Comparison of ENCODE assay signal across 8 mouse cellular contexts in the genomic region with DNA sequence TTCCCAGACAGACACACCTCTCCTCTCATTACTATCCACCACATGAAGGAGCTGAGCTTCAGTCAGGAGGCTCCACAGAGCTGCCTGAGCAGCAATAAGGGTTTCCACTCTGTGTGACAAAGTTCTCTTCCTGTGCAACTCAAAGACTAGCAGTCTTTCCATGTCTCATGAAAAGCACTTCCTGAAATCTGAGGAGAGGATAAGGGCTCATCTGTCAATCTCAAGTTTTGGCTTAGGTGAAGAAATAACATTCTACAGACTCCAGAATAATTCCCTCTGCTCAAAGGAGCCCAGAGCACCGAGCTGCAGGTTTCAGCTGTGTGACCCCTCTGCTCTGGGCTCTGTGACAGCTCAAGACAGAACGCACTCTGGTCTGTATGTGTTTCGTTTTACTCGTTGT. TPM values are rescaled to one million over a fixed set of nuclear protein-coding genes. Genes with fewer than 3 reads are reported as not detected.
DNase-seq lines count a peak whose midpoint lies in the region; ATAC-seq and TF ChIP-seq lines count a peak whose summit lies in the region.

No protein-coding gene starts in this region.

- DNase-seq in kidney, adult 11 months: no peak
- no peak for DNase-seq in intestine, embryonic 14.5 days (ENCODE audit: low spot score)
- DNase-seq in gastrocnemius, adult 8-10 months (ENCODE audit: low spot score in 2 of 2): no peak
- no peak for DNase-seq in cerebellum, adult 9-11 months
- DNase-seq in frontal cortex, postnatal 25 days (ENCODE audit: low spot score in 2 of 2): no peak

- no peak for TF ChIP-seq POLR2A in cortical plate, adult 2 months (IDR thresholded peaks at IDR 0.05; ENCODE audit: extremely low read depth, insufficient read depth, low read length)
- TF ChIP-seq POLR2A in myocyte (IDR thresholded peaks at IDR 0.05; ENCODE audit: insufficient read length, low read depth): no peak

- peak overlapping the region; percentile 97 for H3K4me3 ChIP-seq in kidney, embryonic 16.5 days (ENCODE audit: low read length)
- peak overlapping the region; percentile 87; the same call in 1 of the 2 replicates for H3K4me3 ChIP-seq in cortical plate, adult 2 months (ENCODE audit: insufficient read depth, low read length)
- peak overlapping the region; percentile 98 for H3K4me3 ChIP-seq in intestine, embryonic 14.5 days (ENCODE audit: low read depth, low read length)
- peak overlapping the region; percentile 58 for H3K4me3 ChIP-seq in myocyte

- peaks cover 32% of the 10 kb centered on the region for H3K36me3 ChIP-seq in kidney, embryonic 16.5 days (ENCODE audit: insufficient read depth, low read length)
- peaks cover 56% of the 10 kb centered on the region for H3K36me3 ChIP-seq in intestine, embryonic 14.5 days (ENCODE audit: control insufficient read depth, insufficient read depth, low read length)
- H3K36me3 ChIP-seq in myocyte (ENCODE audit: control insufficient read depth, insufficient read depth): no peaks in the 10 kb centered on the region

- H3K27ac ChIP-seq in kidney, embryonic 16.5 days (ENCODE audit: low read length): no peak overlapping the region
- no peak overlapping the region for H3K27ac ChIP-seq in cortical plate, adult 2 months (ENCODE audit: insufficient read depth, low read length)
- no peak overlapping the region for H3K27ac ChIP-seq in intestine, embryonic 14.5 days (ENCODE audit: low read depth)

- no peaks in the 10 kb centered on the region for H3K27me3 ChIP-seq in kidney, embryonic 16.5 days (ENCODE audit: insufficient read depth, low read length)
- no peaks in the 10 kb centered on the region for H3K27me3 ChIP-seq in intestine, embryonic 14.5 days (replicated peaks; ENCODE audit: control insufficient read depth, insufficient read depth, low read length)
- H3K27me3 ChIP-seq in myocyte (ENCODE audit: control insufficient read depth, insufficient read depth, insufficient read length): no peaks in the 10 kb centered on the region

- H3ac ChIP-seq in myocyte (ENCODE audit: control insufficient read depth, insufficient read length): no peak overlapping the region

- TF ChIP-seq CTCF in cortical plate, adult 2 months (IDR thresholded peaks at IDR 0.05; ENCODE audit: extremely low read depth, insufficient read depth, low read length): no peak

- 43% methylated on average over 4 of the region's 4 CpGs for WGBS in kidney, embryonic 16.5 days
- 53% methylated on average over 4 of the region's 4 CpGs for WGBS in intestine, embryonic 14.5 days

- H3K4me2 ChIP-seq in kidney, embryonic 16.5 days (replicated peaks; ENCODE audit: low read depth, low read length): peak overlapping the region; percentile 86
- H3K4me2 ChIP-seq in intestine, embryonic 14.5 days (ENCODE audit: low read length): peak overlapping the region; percentile 57
- peak overlapping the region; percentile 76 for H3K4me2 ChIP-seq in myocyte (ENCODE audit: low read depth)

- H3K79me2 ChIP-seq in myocyte (ENCODE audit: control insufficient read depth, insufficient read depth): peaks cover 23% of the 10 kb centered on the region

- ATAC-seq in kidney, embryonic 16.5 days (ENCODE audit: low FRiP score, low TSS enrichment): no peak
- ATAC-seq in intestine, embryonic 14.5 days (replicated peaks; ENCODE audit: low FRiP score, low TSS enrichment, low read depth): no peak

- H3K9ac ChIP-seq in kidney, embryonic 16.5 days (replicated peaks; ENCODE audit: low read length): peak overlapping the region; percentile 97
- H3K9ac ChIP-seq in intestine, embryonic 14.5 days (ENCODE audit: low read length): peak overlapping the region; percentile 82; the same call in 1 of the 2 replicates

- H3K4me1 ChIP-seq in kidney, embryonic 16.5 days (ENCODE audit: insufficient read depth, low read length): peaks cover 22% of the 10 kb centered on the region
- H3K4me1 ChIP-seq in cortical plate, adult 2 months (ENCODE audit: control insufficient read depth, insufficient read depth, low read length): peaks cover 10% of the 10 kb centered on the region
- peaks cover 21% of the 10 kb centered on the region for H3K4me1 ChIP-seq in intestine, embryonic 14.5 days (replicated peaks; ENCODE audit: control insufficient read depth, insufficient read depth, low read length)

- no peaks in the 10 kb centered on the region for H3K9me3 ChIP-seq in kidney, embryonic 16.5 days (ENCODE audit: low read length)
- no peaks in the 10 kb centered on the region for H3K9me3 ChIP-seq in intestine, embryonic 14.5 days (ENCODE audit: control insufficient read depth, low read length)

TF ChIP-seq in myocyte, 11 proteins besides CTCF, POLR2A, EP300 and RAD21:
- TF ChIP-seq MAX (IDR thresholded peaks at IDR 0.05; ENCODE audit: low read depth): no peak
- no peak for TF ChIP-seq E2F4 (IDR thresholded peaks at IDR 0.05; ENCODE audit: insufficient read depth)
- TF ChIP-seq TCF12 (IDR thresholded peaks at IDR 0.05; ENCODE audit: insufficient read depth, poor library complexity, severe bottlenecking): no peak
- no peak for TF ChIP-seq REST (IDR thresholded peaks at IDR 0.05; ENCODE audit: insufficient read depth, insufficient read length)
- TF ChIP-seq POLR2AphosphoS2 (IDR thresholded peaks at IDR 0.05; ENCODE audit: insufficient read length, low read depth): no peak
- no peak for TF ChIP-seq SRF (IDR thresholded peaks at IDR 0.05; ENCODE audit: control insufficient read depth, insufficient read length, low read depth)
- TF ChIP-seq TCF3 (IDR thresholded peaks at IDR 0.05; ENCODE audit: insufficient read length, low read depth): no peak
- TF ChIP-seq CEBPB (IDR thresholded peaks at IDR 0.05; ENCODE audit: insufficient read depth, poor library complexity, severe bottlenecking): no peak
- no peak for TF ChIP-seq MYOG (IDR thresholded peaks at IDR 0.05; ENCODE audit: control insufficient read depth in 1 of 3, insufficient read depth in 1 of 3, insufficient read length in 2 of 3, low read depth in 2 of 3)
- no peak for TF ChIP-seq USF1 (IDR thresholded peaks at IDR 0.05; ENCODE audit: low read depth)
- no peak for TF ChIP-seq MYOD1 (IDR thresholded peaks at IDR 0.05; ENCODE audit: control insufficient read depth in 1 of 3, insufficient read length in 2 of 3, low read depth in 2 of 3)
TF ChIP-seq in myocyte: peak in this region for 0.

RNA-seq across cellular contexts. Expression of a gene that starts 1.1 kb away (rescaled TPM):
- 26.7 and 28.5 TPM in 2 replicates for polyA plus RNA-seq in kidney, embryonic 16.5 days (2015; fragmentation: Nextera tagmentation; extraction: Ambion mirVana)
- 28.4 and 30.9 TPM in 2 replicates for polyA plus RNA-seq in cortical plate, adult 2 months (2012; rRNA removed)
- 20.5 and 25.5 TPM in 2 replicates for polyA plus RNA-seq in intestine, embryonic 14.5 days (2014; fragmentation: Nextera tagmentation; extraction: Ambion mirVana)
- polyA plus RNA-seq in myocyte (2012; fragmentation: generic; extraction: Trizol): 12.1 TPM
- 1 to 10 TPM; 3.8 to 8.4 (median 5.4) TPM for total RNA-seq in gastrocnemius, adult 8-10 months (2022)

RNA-seq across cellular contexts. Expression of a gene that starts 1.2 kb away (rescaled TPM):
- 25.8 and 31.7 TPM in 2 replicates for polyA plus RNA-seq in kidney, embryonic 16.5 days (2015; fragmentation: Nextera tagmentation; extraction: Ambion mirVana)
- polyA plus RNA-seq in cortical plate, adult 2 months (2012; rRNA removed): 111 and 112 TPM in 2 replicates
- 23.2 and 25.9 TPM in 2 replicates for polyA plus RNA-seq in intestine, embryonic 14.5 days (2014; fragmentation: Nextera tagmentation; extraction: Ambion mirVana)
- polyA plus RNA-seq in myocyte (2012; fragmentation: generic; extraction: Trizol): 12.7 TPM
- total RNA-seq in gastrocnemius, adult 8-10 months (2022): 10 to 100 TPM; 13.7 to 22.6 (median 21.7) TPM

RNA-seq across cellular contexts. Expression of a gene that starts 16.9 kb away (rescaled TPM):
- polyA plus RNA-seq in kidney, embryonic 16.5 days (2015; fragmentation: Nextera tagmentation; extraction: Ambion mirVana): 7.5 and 8.9 TPM in 2 replicates
- polyA plus RNA-seq in cortical plate, adult 2 months (2012; rRNA removed): 59.6 and 69.8 TPM in 2 replicates
- polyA plus RNA-seq in intestine, embryonic 14.5 days (2014; fragmentation: Nextera tagmentation; extraction: Ambion mirVana): 3.7 and 4.6 TPM in 2 replicates
- 1.1 TPM for polyA plus RNA-seq in myocyte (2012; fragmentation: generic; extraction: Trizol)
- total RNA-seq in gastrocnemius, adult 8-10 months (2022): 1 to 10 TPM in 3 of 4 experiments, under 1 TPM in 1; 0.97 to 1.8 (median 1.3) TPM

RNA-seq across cellular contexts. Expression of a gene that starts 28.3 kb away (rescaled TPM):
- polyA plus RNA-seq in kidney, embryonic 16.5 days (2015; fragmentation: Nextera tagmentation; extraction: Ambion mirVana): 39.8 and 40.1 TPM in 2 replicates
- 165 and 187 TPM in 2 replicates for polyA plus RNA-seq in cortical plate, adult 2 months (2012; rRNA removed)
- polyA plus RNA-seq in intestine, embryonic 14.5 days (2014; fragmentation: Nextera tagmentation; extraction: Ambion mirVana): 31.1 and 32.6 TPM in 2 replicates
- polyA plus RNA-seq in myocyte (2012; fragmentation: generic; extraction: Trizol): 31.0 TPM
- total RNA-seq in gastrocnemius, adult 8-10 months (2022): 10 to 100 TPM in 3 of 4 experiments, 1 to 10 TPM in 1; 9.7 to 14.3 (median 12.0) TPM

RNA-seq across cellular contexts. Expression of a gene that starts 40.3 kb away (rescaled TPM):
- polyA plus RNA-seq in kidney, embryonic 16.5 days (2015; fragmentation: Nextera tagmentation; extraction: Ambion mirVana): 5.2 and 7.4 TPM in 2 replicates
- polyA plus RNA-seq in cortical plate, adult 2 months (2012; rRNA removed): 8.4 and 9.7 TPM in 2 replicates
- polyA plus RNA-seq in intestine, embryonic 14.5 days (2014; fragmentation: Nextera tagmentation; extraction: Ambion mirVana): 3.1 and 3.3 TPM in 2 replicates
- 2.5 TPM for polyA plus RNA-seq in myocyte (2012; fragmentation: generic; extraction: Trizol)
- total RNA-seq in gastrocnemius, adult 8-10 months (2022): 1 to 10 TPM in 1 of 4 experiments, under 1 TPM in 3; 0.12 to 1.6 (median 0.58) TPM
